Mouse (Mus musculus): ENCODE data around the gene Svbp. TPM values are rescaled to one million over a fixed set of nuclear protein-coding genes. Genes with fewer than 3 reads are reported as not detected.
A peak's percentile ranks its signal among the peaks of the same experiment; 100 is the strongest.

Svbp gene
- 48.0 and 51.4 TPM in 2 replicates for polyA plus RNA-seq (2012; rRNA removed)

DNA sequence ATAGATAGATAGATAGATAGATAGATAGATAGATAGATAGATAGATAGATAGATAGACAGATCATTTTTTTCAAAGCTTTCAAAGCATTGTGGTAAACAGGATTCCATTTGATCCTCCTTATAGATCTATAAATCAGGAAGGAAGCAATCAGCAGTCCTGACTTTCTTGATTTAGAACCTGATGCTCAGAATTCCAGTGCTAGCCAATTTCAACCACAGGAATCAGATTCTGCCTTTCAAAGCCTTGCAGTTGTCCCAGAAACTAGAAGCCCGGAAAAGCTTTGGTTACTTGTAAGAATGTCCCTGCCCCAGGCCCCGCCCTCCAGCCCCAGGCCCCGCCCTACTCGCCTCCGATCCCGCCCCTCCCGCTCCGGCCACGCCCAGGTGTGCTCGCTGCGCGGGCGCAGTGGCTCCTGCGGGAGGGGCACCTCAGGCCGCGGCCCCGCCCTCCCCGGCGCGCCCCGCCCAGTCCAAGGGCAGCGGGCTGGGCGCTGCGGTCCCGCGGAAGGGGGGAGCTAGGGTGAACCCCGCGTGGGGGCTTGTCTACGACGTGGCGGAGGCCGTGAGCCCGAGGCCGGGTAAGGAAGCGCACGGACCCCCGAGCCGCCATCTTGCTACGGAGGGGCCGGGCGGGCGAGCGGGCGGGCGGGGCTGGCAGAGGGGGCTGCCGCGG, at the start of gene Svbp:
Gene Svbp (plus strand): TSS at position 398 of the 673 bp plus-strand sequence.
- peak; percentile 76 for DNase-seq (ENCODE audit: low spot score)

GRCm38 (mm10) chr4:119146816-119147215, 48.3 kb upstream of the Svbp start:
- DNase-seq (ENCODE audit: low spot score): no peak

GRCm38 (mm10) chr4:119147347-119147746, 47.8 kb upstream of the Svbp start:
- DNase-seq (ENCODE audit: low spot score): no peak

GRCm38 (mm10) chr4:119148741-119149140, 46.4 kb upstream of the Svbp start:
- DNase-seq (ENCODE audit: low spot score): no peak

- DNase-seq (ENCODE audit: low spot score): no peak
Observed at GRCm38 (mm10) chr4:119157186-119157585, 37.9 kb upstream of the Svbp start.

GRCm38 (mm10) chr4:119157891-119158290, 37.2 kb upstream of the Svbp start:
- DNase-seq (ENCODE audit: low spot score): no peak

DNA sequence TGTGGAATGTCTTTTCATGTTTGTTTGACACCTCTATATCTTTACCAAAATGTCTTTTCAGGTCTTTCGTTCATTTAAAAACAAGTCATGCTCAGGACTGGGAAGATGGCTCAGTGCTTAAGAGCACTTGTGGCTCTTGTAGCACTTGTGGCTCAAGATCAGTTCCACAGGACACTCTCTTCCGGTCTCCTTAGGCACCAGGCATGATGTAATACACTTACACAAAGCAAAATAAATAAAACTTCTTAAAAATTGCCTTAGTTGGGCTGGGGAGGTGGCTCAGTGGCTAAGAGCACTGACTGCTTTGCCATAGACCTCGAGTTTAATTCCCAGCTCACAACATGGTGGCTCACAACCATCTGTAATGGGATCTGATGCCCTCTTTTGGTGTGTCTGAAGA, 33.7 kb upstream of the Svbp start:
- no peak for DNase-seq (ENCODE audit: low spot score)

GRCm38 (mm10) chr4:119162990-119163389, 32.1 kb upstream of the Svbp start:
- DNase-seq (ENCODE audit: low spot score): no peak

GRCm38 (mm10) chr4:119165916-119166315, 29.2 kb upstream of the Svbp start:
- no peak for DNase-seq (ENCODE audit: low spot score)

GRCm38 (mm10) chr4:119167068-119167467, 28.0 kb upstream of the Svbp start:
- no peak for DNase-seq (ENCODE audit: low spot score)

GRCm38 (mm10) chr4:119167663-119168062, 27.4 kb upstream of the Svbp start:
- DNase-seq (ENCODE audit: low spot score): peak; percentile 47

GRCm38 (mm10) chr4:119172919-119173650, 22.0 kb upstream of the Svbp start:
- DNase-seq (ENCODE audit: low spot score): no peak

DNA sequence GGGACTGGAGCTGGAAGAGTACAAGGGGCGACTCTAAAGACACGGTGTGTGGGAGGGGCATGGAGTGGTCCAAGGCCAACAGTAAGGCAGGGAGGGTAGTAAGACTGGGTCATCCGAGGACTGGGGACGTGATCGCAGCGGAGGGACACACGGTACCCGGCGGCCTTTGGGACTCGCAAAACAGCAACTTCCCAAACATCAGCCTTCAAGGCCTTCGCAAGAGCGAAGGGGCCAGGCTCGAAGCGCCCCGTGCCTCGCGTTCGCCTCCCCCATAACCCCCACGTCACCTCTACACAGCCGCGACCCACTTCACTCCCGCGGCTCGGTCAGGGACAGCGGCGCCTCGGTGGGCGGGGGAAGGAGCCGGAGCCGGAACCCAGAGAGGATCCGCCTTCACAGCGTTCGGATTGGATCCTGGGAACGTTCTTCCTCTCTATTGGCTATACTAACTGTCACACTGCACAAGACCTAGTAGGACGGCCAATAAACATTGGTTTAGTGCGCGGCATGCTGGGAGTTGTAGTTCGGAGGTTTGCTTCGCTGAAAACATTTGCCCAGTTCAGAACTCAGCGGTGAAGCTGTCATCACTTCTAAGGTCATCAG, 21.2 kb upstream of the Svbp start, which contains the start of gene Zfp691:
Gene Zfp691 (minus strand): TSS at position 345 of the 603 bp plus-strand sequence.
- DNase-seq (ENCODE audit: low spot score): peak; percentile 82

DNA sequence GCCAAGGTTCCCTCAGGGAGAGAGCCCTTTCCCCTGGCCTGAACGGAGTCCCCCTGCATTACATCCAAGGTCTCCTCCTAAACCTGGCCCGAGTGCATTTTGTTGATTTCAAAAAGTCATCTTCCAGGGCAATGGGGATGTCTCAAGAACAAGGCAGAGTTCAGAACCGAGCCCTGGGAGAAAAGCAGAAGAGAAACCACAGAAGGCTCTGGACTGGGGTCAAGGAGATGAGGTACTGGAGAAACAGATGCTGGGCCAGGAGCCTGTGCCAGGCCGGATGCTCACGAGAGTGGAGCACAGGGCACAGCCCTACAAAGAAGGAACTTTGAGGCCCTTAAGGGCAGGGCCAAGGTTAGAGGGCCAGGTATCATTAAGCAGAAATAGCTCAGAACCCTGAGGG, 17.4 kb upstream of the Svbp start:
- DNase-seq (ENCODE audit: low spot score): no peak

- no peak for DNase-seq (ENCODE audit: low spot score)
Observed at GRCm38 (mm10) chr4:119178331-119178730, 16.8 kb upstream of the Svbp start.

DNA sequence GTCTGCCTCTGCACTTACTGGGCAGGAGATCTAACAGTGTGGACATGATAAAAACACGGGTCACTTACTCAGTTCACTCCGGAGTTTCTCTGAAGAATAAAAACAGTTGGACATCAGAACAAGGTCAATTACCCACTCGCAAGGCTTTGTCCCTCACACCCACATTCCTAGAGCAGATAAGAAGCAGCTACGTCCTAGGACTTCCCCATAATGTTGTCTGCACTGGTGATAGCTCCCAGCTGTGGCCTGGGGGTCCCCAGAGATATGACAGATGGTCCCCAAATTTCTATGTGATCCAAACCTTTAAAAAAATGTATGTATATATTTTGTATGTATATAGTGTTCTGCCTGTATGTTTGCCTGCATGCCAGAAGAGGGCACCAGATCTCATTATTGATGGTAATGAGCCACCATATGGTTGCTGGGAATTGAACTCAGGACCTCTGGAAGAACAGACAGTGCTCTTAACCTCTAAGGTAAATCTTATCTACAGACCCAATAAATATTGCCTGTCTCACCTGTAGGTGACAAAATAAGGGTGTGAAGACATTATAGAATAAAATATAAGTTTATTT, 14.9 kb upstream of the Svbp start:
- DNase-seq (ENCODE audit: low spot score): no peak

GRCm38 (mm10) chr4:119181456-119181855, 13.7 kb upstream of the Svbp start:
- DNase-seq (ENCODE audit: low spot score): no peak

DNA sequence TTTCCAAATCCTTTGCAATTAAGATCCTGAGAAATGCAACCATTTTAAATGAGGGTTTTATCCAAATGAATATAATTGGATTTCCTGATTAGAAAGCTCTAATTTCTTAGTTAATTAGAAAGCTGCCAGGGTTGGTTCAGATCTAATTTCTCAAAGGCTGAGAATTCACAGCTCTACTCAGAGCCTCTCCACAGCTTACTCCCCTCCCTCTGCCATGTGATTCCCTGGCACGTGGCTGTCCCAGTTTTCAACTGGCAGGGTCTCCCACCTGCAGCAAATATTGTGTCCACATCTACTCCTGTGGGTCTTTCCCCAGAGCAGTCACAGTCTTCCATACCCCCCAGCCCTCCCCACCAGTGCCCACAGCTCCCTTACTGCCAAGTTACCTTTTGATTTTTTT, 11.6 kb upstream of the Svbp start:
- DNase-seq (ENCODE audit: low spot score): no peak

DNA sequence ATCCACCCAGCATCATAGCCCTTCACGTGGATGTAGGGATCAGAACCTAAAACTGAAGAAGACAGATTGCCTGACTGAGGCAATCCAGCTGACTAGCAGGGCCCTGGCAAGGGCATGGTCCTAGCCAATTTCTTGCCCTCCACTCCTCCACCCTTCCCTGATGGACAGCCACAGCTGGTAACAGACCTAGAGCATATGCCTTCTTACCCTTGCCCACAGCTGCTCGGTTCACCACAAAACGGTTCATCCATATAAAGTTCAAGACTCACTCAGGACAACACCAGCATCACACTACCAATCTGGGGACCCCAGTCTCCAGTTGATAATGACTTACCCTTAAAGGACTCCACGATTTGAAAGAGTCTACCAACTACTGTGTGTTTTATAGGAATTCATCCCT, 9.3 kb upstream of the Svbp start:
- DNase-seq (ENCODE audit: low spot score): no peak

DNA sequence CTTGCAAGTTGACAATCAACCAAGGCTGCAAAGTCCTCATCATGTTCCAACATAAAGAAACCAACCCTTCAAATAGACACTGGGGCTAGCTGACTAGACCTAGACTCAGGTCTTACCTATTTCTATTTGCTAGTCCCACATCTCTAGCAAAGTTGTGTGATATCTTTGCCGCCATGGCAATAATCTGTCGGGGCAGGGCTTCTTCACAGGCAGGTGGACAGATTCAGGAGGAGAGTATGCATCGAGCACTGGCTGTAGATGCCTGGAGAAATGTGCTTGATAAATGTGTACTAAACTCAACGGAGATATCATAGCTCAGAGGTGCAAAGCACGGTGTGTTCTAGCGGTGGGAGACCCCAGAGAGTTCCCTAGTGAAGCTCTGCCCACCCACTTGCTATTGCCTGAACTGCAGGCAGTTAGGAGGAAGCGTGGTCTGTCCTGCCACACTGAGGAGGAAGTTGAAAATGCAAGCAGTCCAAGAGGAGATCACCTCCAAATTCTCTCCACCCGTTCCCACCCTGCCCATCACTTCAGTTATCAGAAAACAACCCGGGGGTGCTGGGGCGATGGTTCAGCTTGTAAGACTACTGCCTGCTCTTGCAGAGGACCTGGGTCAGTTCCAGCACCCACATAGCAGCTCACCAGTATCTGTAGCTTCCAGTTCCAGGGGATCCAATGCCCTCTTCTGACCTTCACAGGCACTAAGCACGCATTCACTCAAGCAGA, 6.9 kb upstream of the Svbp start:
- DNase-seq (ENCODE audit: low spot score): no peak

- DNase-seq (ENCODE audit: low spot score): no peak
Observed at GRCm38 (mm10) chr4:119189392-119189791, 5.7 kb upstream of the Svbp start.

DNA sequence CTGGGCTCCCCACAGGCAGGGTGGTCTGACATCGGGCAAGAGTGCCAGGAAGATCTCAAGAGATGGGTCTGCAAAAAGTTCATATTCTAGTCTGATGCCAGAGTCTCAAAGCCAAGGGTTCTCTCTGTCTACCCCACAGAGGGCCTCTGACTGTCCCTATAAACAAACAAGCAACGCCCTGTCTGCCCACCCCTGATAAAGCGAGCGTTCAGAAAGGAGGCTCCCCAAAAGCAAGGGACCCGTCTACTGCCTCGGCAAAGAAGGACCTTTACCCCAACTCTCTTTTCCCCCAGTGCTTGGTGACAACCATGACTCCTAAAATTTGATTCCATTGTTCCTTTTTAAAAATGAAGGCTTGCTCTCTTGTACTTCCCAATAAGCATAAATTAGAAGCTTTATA, 5.2 kb upstream of the Svbp start, which contains the start of gene Ermap:
Gene Ermap (minus strand): TSS at position 148 of the 400 bp plus-strand sequence.
- DNase-seq (ENCODE audit: low spot score): no peak
